Mouse (Mus musculus): ENCODE measurements around the gene F2.

- TF ChIP-seq CTCF (conservative IDR thresholded peaks at IDR 0.05; ENCODE audit: low read length) = no peak
- TF ChIP-seq POU5F1 (IDR thresholded peaks at IDR 0.05; ENCODE audit: borderline replicate concordance, low read length) = no peak
These were observed 19.6 kb upstream of the F2 start for GRCm38 (mm10) chr2:91655827-91656226.

All from E14TG2a.4 (cell line).